Mouse (Mus musculus) bone marrow macrophage, adult 2 months (primary cell): ENCODE measurements around the gene Ap3b1.

Experiments
- CTCF ChIP-seq: IDR thresholded peaks from 2 replicates; pipeline ENCODE4 v1.5.1; 2012; ENCODE audit warnings: low read depth, mild to moderate bottlenecking, low read length, moderate library complexity
- POLR2A ChIP-seq: IDR thresholded peaks from 2 replicates; pipeline ENCODE4 v1.6.1; 2012; ENCODE audit warnings: mild to moderate bottlenecking, low read depth, low read length, borderline replicate concordance

DNA sequence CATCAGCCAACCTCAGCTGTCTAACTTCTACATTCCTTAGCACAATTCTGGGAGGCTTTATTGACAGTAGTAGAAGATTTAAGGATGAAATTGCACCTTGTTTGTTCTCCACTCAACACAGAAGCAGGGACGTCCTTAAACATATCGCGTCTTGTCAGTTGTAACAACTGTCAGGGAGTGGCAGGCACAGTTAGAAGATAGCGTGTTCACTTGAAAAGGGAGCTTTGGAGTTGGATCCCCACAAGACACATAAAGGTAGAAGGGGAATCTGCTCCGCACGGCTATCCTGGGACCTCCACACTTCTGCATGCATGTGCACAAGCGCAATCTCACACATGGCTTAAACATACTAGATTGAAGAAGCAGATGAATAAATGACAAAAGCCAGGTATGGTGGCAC lies 183.3 kb downstream of the Ap3b1 start:
- no peak for TF ChIP-seq CTCF
- no peak for TF ChIP-seq POLR2A
